Mouse (Mus musculus) MEL (cell line): Measurements from ENCODE around the gene Card11.

Source experiments
- CHD1 ChIP-seq: IDR thresholded peaks from 2 replicates; pipeline ENCODE4 v1.6.1; 2012; ENCODE audit warnings: low read depth, mild to moderate bottlenecking, inconsistent platforms, low read length, improper control_type of control experiment
- CTCF ChIP-seq, 3 experiments: IDR thresholded peaks in 2 of 3; conservative IDR thresholded peaks in 1 of 3; 2 replicates each; pipeline ENCODE4 v1.5.1; 2011 to 2012; ENCODE audit warnings: low read length in 3 of 3, low read depth in 2 of 3, mild to moderate bottlenecking in 2 of 3, improper control_type of control experiment in 1 of 3, inconsistent platforms in 1 of 3, mixed read lengths in 1 of 3, moderate library complexity in 1 of 3; ENCODE audit not compliant: control insufficient read depth in 1 of 3, insufficient read depth in 1 of 3, poor library complexity in 1 of 3, severe bottlenecking in 1 of 3
- MAX ChIP-seq: IDR thresholded peaks from 2 replicates; pipeline ENCODE4 v1.6.1; 2011; ENCODE audit warnings: low read length, improper control_type of control experiment
- POLR2A ChIP-seq, 2 experiments: IDR thresholded peaks; 2 replicates each; pipeline ENCODE4 v1.6.1; 2011 to 2012; ENCODE audit warnings: low read length in 2 of 2, mild to moderate bottlenecking in 2 of 2, control low read depth in 1 of 2, improper control_type of control experiment in 1 of 2, low read depth in 1 of 2, moderate library complexity in 1 of 2; ENCODE audit not compliant: control insufficient read depth in 1 of 2, insufficient read depth in 1 of 2, poor library complexity in 1 of 2

DNA sequence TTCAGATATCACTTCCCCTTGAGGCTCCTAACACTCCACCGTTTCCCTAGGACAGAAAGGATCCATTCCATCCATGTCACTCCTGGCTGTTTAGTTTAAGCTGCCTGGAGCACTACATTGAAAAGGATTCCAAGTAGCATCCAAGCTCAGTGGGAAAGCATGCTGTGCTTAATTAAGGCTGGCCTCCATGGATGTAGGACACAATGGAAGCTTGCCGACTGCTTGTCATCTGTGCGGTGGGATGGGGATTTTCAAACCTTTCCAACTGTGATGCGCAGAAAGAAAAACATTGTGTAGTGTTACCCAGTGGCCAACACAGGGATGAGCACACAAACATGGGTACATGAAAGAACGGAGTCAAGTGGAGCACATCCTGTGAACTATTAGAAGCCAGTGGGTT lies 89.5 kb downstream of the Card11 start:
- no peak for TF ChIP-seq MAX
- TF ChIP-seq POLR2A (IDR thresholded peaks at IDR 0.05; ENCODE audit: control insufficient read depth in 1 of 2, insufficient read depth in 1 of 2, low read depth in 1 of 2, low read length in 2 of 2, poor library complexity in 1 of 2): no peak
- TF ChIP-seq CTCF (IDR thresholded peaks at IDR 0.05 in 2 of 3, conservative IDR thresholded peaks at IDR 0.05 in 1 of 3; ENCODE audit: control insufficient read depth in 1 of 3, insufficient read depth in 1 of 3, low read depth in 2 of 3, low read length in 3 of 3, poor library complexity in 1 of 3, severe bottlenecking in 1 of 3): no peak
- no peak for TF ChIP-seq CHD1
